Mouse (Mus musculus): Measurements from ENCODE around the gene Atl2. TPM values are rescaled to one million over a fixed set of nuclear protein-coding genes. Genes with fewer than 3 reads are reported as not detected.

Gene Atl2
- total RNA-seq (2023), result 10 to 100 TPM; 26.1 to 32.8 TPM

GRCm38 (mm10) chr17:79895911-79896423 lies at the start of gene Atl2:
Gene Atl2 (minus strand): TSS chr17:79896123.

Other genes starting within 250 kb of the Atl2 start
- gene Cyp1b1, start 181.1 kb downstream of the Atl2 start, total RNA-seq (2023), result not detected
- gene Hnrnpll, start 166.2 kb upstream of the Atl2 start, total RNA-seq (2023), result 10 to 100 TPM; 72.3 to 79.6 TPM
- 10 to 100 TPM; 12.4 to 14.5 TPM for gene Galm, start 231.3 kb upstream of the Atl2 start, total RNA-seq (2023)